Mouse (Mus musculus): ENCODE results near the gene Trim9. TPM values are rescaled to one million over a fixed set of nuclear protein-coding genes. Genes with fewer than 3 reads are reported as not detected.

Gene Trim9
- polyA plus RNA-seq (2016; fragmentation: Nextera tagmentation; extraction: Ambion mirVana) = 33.4 and 38.7 TPM in 2 replicates

DNA sequence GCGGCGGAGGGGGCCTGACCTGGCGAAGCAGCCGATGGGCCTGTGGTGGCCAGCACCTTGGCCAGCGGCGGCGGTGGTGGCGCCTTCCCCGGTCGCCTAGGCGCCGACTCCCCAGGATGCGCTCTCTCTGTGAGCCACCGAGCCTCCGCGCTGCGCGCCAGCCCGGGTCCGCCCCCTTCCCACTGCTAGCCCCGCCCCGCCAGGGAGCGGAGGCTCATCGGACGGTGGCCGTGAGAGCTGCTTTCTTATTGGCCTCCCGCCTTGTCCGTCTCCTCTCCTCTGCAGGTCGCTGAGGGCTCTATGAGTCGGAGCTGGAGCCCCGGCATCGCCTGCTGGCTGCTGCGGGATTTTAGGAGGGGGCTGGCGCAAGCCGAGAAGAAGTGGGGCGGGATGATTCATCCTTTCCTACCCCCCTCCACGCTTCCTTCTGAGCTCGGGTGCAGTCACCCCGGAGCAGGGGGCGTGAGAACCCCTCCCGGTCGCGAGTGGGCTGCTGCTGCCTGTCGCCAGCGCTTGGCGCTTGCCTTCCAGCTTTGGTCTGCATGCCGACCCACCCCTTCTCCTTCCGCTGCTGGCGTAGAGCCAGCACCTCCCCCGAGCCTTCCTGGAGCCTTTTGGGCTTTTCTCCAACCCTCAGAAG, at the start of gene Trim9:
TSS of gene Trim9 (minus strand) at position 413 of the 640 bp plus-strand sequence.
- H3K4me2 ChIP-seq (replicated peaks) = peak within 1 kb of the TSS; percentile 91
- peak within 1 kb of the TSS; percentile 77 for H3K9ac ChIP-seq
- no peaks in the 10 kb centered on the region for H3K27me3 ChIP-seq (replicated peaks)
- under 1% methylated on average over 49 of the region's 50 CpGs for WGBS
- peak within 1 kb of the TSS; percentile 72 for H3K4me3 ChIP-seq
- no peaks in the 10 kb centered on the region for H3K9me3 ChIP-seq
- H3K36me3 ChIP-seq = no peaks in the 10 kb centered on the region
- peaks cover 18% of the 10 kb centered on the region; the same call in 1 of the 2 replicates for H3K4me1 ChIP-seq
- peak; percentile 97 for ATAC-seq (ENCODE audit: low FRiP score, low read depth)
- H3K27ac ChIP-seq = peak within 1 kb of the TSS; percentile 83

DNA sequence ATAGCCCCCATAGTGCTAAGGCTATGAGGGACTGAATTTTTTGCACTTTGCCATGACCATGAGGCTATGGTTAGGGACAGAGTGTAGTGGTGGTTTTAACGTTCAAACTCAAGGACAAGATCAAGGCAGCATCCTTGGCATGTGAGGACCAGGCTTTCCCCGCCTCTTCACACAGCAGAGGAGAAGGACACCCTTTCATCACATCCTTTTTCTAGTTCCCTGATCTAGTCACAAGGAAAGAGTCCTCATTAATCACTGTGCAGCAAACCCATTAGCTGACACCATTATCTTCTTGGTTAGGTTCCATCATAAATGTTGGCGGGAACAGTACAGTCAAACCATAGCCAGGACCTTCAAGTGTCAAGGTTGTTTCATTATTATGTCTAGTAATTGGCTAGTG, 47.6 kb upstream of the Trim9 start:
- Histone ChIP-seq H3K9me3 (no peaks in the 10 kb centered on the region), H3K4me2 (replicated peaks) (no peak overlapping the region), H3K4me3 (no peak overlapping the region), H3K36me3 (no peaks in the 10 kb centered on the region), H3K27ac (no peak overlapping the region), H3K4me1 (no peaks in the 10 kb centered on the region), H3K9ac (no peak overlapping the region), H3K27me3 (replicated peaks) (no peaks in the 10 kb centered on the region)
- WGBS = 84% methylated on average over 3 of the region's 3 CpGs
- no peak for ATAC-seq (ENCODE audit: low FRiP score, low read depth)

DNA sequence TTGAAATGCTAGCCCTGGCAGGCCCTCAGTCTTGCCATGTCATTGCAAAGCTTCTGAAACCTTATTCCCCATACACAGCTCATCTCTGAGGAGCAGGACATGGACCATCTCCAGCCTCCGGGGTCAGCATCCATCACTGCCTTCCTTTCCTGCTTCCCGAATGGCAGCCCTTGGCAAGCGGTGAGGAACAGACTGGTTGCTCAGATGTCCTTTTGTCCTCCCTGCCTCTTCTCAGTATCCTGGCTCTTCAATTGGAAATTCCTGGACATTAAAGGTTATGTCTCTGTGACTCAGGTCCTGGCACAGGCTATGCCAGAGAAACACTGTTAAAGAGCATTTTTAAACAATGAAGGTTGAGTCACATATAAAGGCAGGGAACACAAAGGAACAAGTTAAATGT, 43.8 kb upstream of the Trim9 start:
- H3K4me3 ChIP-seq = no peak overlapping the region
- 79% methylated on average over 3 of the region's 3 CpGs for WGBS
- no peak overlapping the region for H3K4me2 ChIP-seq (replicated peaks)

DNA sequence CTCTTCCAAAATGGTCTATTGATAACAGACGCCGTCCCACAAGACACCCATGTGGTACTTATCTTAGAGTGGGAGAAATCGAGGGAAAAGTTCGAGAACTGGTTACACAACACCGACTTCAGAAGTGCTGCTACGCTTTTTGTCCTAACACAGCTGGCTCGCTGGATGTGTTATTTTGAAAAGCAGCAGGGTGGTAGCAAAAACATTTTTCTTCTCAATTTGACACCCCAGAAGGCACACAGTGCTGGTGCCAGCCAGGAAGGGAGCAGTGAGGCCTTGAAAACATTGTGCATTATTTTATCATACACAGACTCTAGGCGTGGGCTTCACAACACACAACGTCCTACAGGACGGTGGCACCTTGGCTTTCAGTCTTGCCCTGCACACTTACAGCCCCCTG, 27.6 kb upstream of the Trim9 start:
- no peak overlapping the region for H3K27ac ChIP-seq
- H3K4me3 ChIP-seq = no peak overlapping the region
- no peaks in the 10 kb centered on the region for H3K4me1 ChIP-seq
- H3K36me3 ChIP-seq = no peaks in the 10 kb centered on the region
- WGBS = 80% methylated on average over 10 of the region's 10 CpGs
- H3K4me2 ChIP-seq (replicated peaks) = no peak overlapping the region
- H3K9me3 ChIP-seq = no peaks in the 10 kb centered on the region
- no peaks in the 10 kb centered on the region for H3K27me3 ChIP-seq (replicated peaks)
- ATAC-seq (ENCODE audit: low FRiP score, low read depth) = no peak
- no peak overlapping the region for H3K9ac ChIP-seq

More for the DNA sequence above, 43.8 kb upstream of the Trim9 start:
- Histone ChIP-seq H3K9me3 (no peaks in the 10 kb centered on the region), H3K27ac (no peak overlapping the region), H3K4me1 (no peaks in the 10 kb centered on the region), H3K36me3 (no peaks in the 10 kb centered on the region), H3K27me3 (replicated peaks) (no peaks in the 10 kb centered on the region), H3K9ac (no peak overlapping the region)
- no peak for ATAC-seq (ENCODE audit: low FRiP score, low read depth)

DNA sequence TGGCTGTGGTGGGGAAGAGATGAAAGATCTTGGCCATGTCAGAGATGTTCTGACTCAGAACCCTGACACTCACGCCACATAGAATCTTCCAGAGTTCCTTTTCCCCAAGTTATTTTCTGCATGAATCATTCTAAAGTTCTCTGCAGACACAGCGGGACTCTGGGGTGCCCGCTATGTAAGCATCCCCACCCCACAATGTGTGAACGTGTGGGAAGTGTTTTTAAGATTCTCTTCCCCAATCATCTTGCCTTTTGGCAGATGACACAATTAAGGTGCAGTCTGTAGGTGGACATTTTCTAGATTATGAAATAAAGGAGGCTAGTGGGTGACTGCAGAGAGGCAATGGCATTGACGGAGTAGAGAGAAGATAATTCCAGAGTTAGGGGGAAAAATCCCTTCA, 25.5 kb upstream of the Trim9 start:
- WGBS = 84% methylated on average over 5 of the region's 5 CpGs
- Histone ChIP-seq H3K4me3 (no peak overlapping the region), H3K9ac (no peak overlapping the region), H3K4me2 (replicated peaks) (no peak overlapping the region), H3K4me1 (peaks cover 2% of the 10 kb centered on the region; the same call in 1 of the 2 replicates), H3K36me3 (no peaks in the 10 kb centered on the region), H3K27ac (no peak overlapping the region), H3K27me3 (replicated peaks) (no peaks in the 10 kb centered on the region), H3K9me3 (no peaks in the 10 kb centered on the region)
- ATAC-seq (ENCODE audit: low FRiP score, low read depth) = no peak

DNA sequence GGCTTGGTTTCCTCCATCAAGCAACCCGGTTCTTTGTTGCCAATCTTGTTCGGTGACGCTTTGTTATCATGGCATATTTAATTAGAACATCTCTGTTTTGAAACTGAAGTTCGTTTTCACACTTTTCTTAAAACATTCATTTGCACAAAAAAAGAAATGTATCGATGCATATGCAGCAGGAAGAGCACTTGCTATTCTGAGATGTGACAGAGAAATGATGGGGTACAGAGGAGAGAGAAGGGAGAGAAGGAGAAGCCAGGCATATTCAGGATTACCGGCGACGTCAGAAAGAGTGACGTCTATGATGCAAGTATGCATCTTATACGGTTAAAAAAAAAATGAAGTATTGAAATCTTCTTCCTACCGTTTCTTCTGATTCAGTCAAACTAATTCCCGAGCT, 21.9 kb upstream of the Trim9 start:
- Histone ChIP-seq H3K27me3 (replicated peaks) (no peaks in the 10 kb centered on the region), H3K9me3 (no peaks in the 10 kb centered on the region), H3K4me1 (peaks cover 14% of the 10 kb centered on the region), H3K9ac (no peak overlapping the region), H3K27ac (no peak overlapping the region), H3K4me2 (replicated peaks) (no peak overlapping the region), H3K4me3 (no peak overlapping the region), H3K36me3 (no peaks in the 10 kb centered on the region)
- ATAC-seq (ENCODE audit: low FRiP score, low read depth) = no peak
- WGBS = 88% methylated on average over 12 of the region's 12 CpGs

DNA sequence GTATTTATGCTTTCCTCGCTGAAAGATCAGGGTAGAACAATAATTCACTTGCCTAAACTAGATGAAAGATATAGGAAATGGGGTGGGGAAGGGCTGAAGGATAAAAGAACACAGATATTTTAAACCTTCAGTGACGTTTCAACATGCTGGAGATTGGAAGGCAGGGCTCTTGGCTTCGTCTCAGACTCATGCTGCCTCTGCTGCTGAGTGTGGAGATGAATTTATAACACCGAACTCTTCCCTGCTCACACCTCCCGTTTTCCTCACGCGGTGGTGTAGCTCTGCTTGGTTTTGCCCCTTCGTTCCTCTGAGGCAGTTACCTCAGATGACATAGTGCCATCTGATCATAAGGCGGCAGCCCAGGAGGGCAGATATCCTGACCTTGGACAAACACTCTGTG, 21.4 kb upstream of the Trim9 start:
- Histone ChIP-seq H3K9ac (no peak overlapping the region), H3K36me3 (no peaks in the 10 kb centered on the region), H3K9me3 (no peaks in the 10 kb centered on the region), H3K4me3 (no peak overlapping the region), H3K27ac (no peak overlapping the region), H3K4me1 (peaks cover 14% of the 10 kb centered on the region), H3K27me3 (replicated peaks) (no peaks in the 10 kb centered on the region), H3K4me2 (replicated peaks) (no peak overlapping the region)
- WGBS = 72% methylated on average over 9 of the region's 9 CpGs
- ATAC-seq (ENCODE audit: low FRiP score, low read depth) = no peak

DNA sequence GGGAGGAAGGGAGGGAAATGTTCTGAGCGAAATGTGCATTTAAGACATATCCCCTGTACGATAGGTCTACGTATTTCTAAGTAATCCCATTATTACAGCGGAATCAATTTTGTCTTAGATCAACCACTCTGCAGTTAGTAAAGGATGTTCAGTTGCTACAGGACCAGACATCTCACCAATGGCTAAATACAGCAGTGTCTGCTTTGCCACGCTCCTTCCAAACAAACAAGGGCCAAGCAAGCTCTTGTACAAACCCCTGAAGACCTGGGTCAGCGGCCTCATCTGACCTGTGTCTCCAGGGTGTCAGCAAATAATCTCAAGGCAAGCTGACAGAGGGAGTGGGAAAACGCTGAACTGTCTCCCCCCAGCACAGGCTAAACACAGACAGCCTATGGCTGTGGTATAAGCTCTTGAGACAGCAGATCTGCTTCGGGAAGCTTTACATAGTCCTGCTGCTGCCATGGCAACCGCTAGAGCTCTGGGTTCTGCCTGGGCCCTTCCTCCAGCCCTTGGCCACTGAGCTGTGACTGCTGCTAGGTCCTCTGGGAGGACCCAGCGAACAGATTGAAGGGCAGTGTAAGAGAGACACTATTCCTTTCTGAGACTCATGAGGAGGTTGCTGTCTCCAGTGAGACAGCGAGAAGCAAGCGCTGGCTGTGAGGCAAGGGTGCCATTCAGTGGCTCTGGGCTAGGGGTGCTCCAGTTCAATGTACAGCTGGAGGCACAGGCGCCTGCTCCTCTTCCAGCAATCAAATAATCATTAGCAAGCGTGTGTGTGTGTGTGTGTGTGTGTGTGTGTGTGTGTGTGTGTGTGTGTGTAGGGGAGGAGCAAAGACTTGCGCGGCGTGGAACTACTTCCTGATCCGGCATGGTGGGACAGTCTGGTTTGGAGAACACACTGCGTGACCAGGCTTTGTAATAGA, 20.2 kb upstream of the Trim9 start:
- Histone ChIP-seq H3K27ac (peak overlapping the region; percentile 86), H3K4me3 (no peak overlapping the region; the same call in 1 of the 2 replicates), H3K4me2 (replicated peaks) (peak overlapping the region; percentile 57), H3K27me3 (replicated peaks) (no peaks in the 10 kb centered on the region), H3K36me3 (no peaks in the 10 kb centered on the region), H3K9me3 (no peaks in the 10 kb centered on the region), H3K4me1 (peaks cover 14% of the 10 kb centered on the region), H3K9ac (peak overlapping the region; percentile 14)
- ATAC-seq (ENCODE audit: low FRiP score, low read depth) = peak; percentile 99
- 19% methylated on average over 19 of the region's 19 CpGs for WGBS

DNA sequence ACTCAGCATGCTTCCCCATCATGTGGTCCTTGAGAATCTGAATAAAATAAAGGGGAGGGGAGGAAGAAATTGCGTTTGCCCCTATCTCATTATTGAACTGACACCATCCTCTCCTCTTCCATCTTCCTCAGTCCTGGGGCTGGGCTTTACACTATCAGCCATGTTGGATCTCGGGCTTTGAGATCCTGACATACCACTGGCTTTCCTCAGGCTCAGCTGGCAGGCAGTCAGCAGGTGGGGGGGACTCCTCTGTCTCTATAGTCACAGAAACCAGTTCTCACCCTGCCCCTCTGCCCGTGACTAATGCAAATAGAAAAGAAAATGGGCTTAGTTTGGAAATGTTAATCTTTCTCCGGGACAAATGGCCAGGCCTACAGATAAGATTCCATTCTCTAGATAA, 15.6 kb upstream of the Trim9 start:
- Histone ChIP-seq H3K4me1 (peaks cover 13% of the 10 kb centered on the region), H3K9ac (no peak overlapping the region), H3K9me3 (no peaks in the 10 kb centered on the region), H3K27me3 (replicated peaks) (no peaks in the 10 kb centered on the region), H3K4me2 (replicated peaks) (no peak overlapping the region), H3K36me3 (no peaks in the 10 kb centered on the region), H3K4me3 (no peak overlapping the region), H3K27ac (no peak overlapping the region)
- no peak for ATAC-seq (ENCODE audit: low FRiP score, low read depth)
- 37% methylated on average over 4 of the region's 4 CpGs for WGBS

DNA sequence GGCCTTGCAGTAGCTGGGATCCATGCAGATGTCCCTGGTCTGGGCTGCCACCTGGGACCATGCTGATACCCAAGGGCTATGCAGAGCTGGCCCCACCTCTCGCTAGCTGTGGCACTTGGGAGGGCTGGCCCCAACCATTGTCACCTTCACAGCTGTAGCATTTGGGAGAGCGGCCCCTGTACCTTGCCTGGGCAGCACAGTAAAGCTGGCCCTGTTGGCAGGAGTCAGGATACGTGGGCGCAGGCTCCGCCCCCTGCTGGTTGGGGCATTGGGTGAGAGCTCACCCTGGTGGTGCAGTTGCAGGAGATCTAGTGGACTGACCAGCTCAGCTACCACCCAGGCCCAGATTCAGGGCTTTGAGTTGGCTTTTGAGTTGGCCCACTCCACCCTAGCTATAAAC, 12.9 kb upstream of the Trim9 start:
- Histone ChIP-seq H3K9ac (no peak overlapping the region), H3K4me3 (no peak overlapping the region), H3K36me3 (no peaks in the 10 kb centered on the region), H3K4me2 (replicated peaks) (no peak overlapping the region), H3K27ac (no peak overlapping the region), H3K4me1 (no peaks in the 10 kb centered on the region), H3K27me3 (replicated peaks) (no peaks in the 10 kb centered on the region), H3K9me3 (no peaks in the 10 kb centered on the region)
- 84% methylated on average over 5 of the region's 5 CpGs for WGBS
- ATAC-seq (ENCODE audit: low FRiP score, low read depth) = no peak

DNA sequence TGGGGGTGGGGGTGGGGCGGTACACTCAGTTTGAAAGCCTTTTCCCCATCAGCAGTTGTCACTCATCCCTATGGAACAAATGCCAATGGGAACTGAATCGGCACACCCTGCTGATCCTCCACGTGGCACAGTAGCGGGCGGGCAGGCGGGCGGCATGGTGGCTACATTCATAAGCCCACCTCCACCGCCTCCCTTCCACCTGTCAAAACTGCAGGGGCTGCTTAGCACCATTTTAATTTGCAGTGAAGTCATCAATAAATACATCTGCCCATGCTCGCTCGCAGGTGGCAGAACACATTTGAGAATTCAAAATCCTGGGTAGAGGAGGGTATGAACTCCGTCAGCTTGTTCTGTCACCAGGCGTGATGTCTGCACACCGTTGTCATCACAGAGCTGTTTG, 12.0 kb upstream of the Trim9 start:
- H3K4me1 ChIP-seq = no peaks in the 10 kb centered on the region
- no peak overlapping the region for H3K27ac ChIP-seq

DNA sequence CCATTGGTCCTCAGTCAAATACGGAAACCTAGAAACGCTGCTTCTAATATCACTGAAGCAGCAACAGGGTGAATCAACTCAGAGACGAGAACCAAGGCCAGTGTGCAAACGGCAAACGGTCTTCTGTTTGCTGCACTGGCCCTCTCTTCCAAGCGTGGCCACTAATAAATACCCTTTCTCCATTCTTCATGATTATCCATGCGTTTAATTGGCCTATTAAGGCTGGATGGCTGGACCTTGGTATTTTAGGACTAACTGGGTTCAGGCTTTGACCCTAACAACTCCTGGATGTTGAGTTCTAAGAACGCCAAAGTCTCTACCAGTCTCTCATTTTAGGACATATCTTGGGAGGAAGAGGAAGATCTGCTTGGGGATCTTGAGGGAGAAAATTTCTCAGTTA, 7.5 kb upstream of the Trim9 start:
- WGBS = 36% methylated on average over 8 of the region's 8 CpGs
- no peaks in the 10 kb centered on the region for H3K9me3 ChIP-seq
- no peaks in the 10 kb centered on the region for H3K36me3 ChIP-seq
- no peak for ATAC-seq (ENCODE audit: low FRiP score, low read depth)
- no peaks in the 10 kb centered on the region for H3K27me3 ChIP-seq (replicated peaks)
- H3K4me2 ChIP-seq (replicated peaks) = no peak overlapping the region
- no peak overlapping the region for H3K27ac ChIP-seq
- H3K4me1 ChIP-seq = no peaks in the 10 kb centered on the region
- no peak overlapping the region for H3K4me3 ChIP-seq
- H3K9ac ChIP-seq = no peak overlapping the region

More for the DNA sequence above, 12.0 kb upstream of the Trim9 start:
- 84% methylated on average over 13 of the region's 13 CpGs for WGBS
- H3K4me3 ChIP-seq = no peak overlapping the region
- H3K9me3 ChIP-seq = no peaks in the 10 kb centered on the region
- ATAC-seq (ENCODE audit: low FRiP score, low read depth) = 0 out of 2 replicates have a peak, but pooled peaks have one; percentile 4
- H3K4me2 ChIP-seq (replicated peaks) = no peak overlapping the region
- H3K27me3 ChIP-seq (replicated peaks) = no peaks in the 10 kb centered on the region
- no peak overlapping the region for H3K9ac ChIP-seq
- no peaks in the 10 kb centered on the region for H3K36me3 ChIP-seq

Measured in neural tube, embryonic 12.5 days (tissue).